Mouse (Mus musculus): ENCODE results near the gene Cntnap1. TPM values are rescaled to one million over a fixed set of nuclear protein-coding genes. Genes with fewer than 3 reads are reported as not detected.
"Not testable (repeated sequence)": the region's sequence is repeated elsewhere in the genome, so short reads cannot be mapped to it uniquely, and the experiment has no call there.

Gene Cntnap1
- total RNA-seq, 2 experiments from 2014 or later: 1.8 to 2.4 TPM

GRCm38 (mm10) chr11:101146377-101146776, 23.9 kb upstream of the Cntnap1 start:
- DNase-seq: no peak

GRCm38 (mm10) chr11:101148751-101149150, 21.6 kb upstream of the Cntnap1 start:
- intact Hi-C loops (cut with DNase I; ENCODE audit: low total_unique reads): no loop called here

More at GRCm38 (mm10) chr11:101146377-101146776, 23.9 kb upstream of the Cntnap1 start:
- intact Hi-C loops (cut with DNase I; ENCODE audit: low total_unique reads): no loop called here

DNA sequence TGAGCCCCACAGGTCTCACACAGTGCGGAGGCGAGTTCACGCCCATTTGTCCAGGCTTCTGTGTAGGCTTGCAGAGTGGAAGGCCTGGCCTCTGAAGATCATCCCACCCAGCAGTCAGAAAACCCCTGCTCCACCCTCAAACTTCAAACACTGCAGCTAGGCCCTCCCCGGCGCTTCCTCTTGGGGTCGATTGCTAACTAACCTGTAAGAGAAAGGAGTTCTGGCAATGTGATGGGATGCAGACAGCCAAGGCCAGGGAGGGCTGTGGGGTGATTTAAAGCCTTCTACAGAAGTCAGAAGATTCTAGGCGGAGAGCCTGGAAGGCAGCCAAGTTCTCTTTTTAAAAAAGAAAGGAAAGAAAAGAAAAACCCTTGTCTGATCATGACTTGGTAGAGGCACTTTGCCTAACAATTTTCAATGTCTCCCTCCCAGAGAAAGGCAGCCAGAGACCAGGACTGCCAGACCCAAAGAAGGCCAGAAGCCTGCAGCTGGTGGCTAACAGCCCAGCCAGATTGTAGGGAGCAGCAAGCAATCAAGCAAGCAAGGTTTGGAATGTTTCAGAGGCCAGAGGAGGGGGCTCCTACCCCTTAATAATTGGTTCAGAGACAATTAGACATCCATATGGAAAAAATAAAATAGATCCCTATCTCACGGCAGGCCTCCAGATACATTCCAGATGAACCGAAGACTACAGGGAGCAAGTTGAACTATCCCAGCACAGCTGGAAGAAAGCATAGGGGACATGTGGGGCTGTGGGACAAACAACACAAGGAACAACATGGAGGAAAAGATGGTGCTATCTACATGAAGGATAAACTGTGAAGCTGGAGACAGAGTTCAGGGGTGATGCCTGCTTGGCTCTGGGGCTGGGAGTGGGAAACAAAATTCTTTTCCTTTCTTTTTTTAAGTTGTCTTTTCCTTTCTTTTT, 20.9 kb upstream of the Cntnap1 start:
- DNase-seq: peak; percentile 56
- intact Hi-C loops (cut with DNase I; ENCODE audit: low total_unique reads): no loop called here

More at GRCm38 (mm10) chr11:101148751-101149150, 21.6 kb upstream of the Cntnap1 start:
- no peak for DNase-seq

GRCm38 (mm10) chr11:101151063-101151462, 19.3 kb upstream of the Cntnap1 start:
- intact Hi-C loops (cut with DNase I; ENCODE audit: low total_unique reads): no loop called here
- DNase-seq: no peak

DNA sequence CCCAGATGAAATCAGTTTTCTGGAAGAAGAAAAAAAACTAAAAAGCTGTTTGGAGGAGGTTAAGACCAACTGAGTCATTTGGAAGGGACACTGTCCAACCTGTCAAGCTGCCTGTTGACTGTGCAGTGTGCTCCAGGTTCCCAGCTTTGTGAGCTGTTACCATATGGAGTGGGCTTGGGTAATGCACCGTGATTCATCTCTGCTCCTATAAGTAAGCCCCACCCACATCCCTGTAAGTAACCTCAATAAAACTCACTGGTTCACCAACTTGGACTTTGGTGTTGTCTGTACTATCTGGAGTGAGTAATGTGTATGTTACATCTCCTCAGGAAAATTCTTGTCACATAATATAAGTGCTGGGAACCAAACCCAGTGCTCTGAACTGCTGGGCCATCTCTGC, 17.5 kb upstream of the Cntnap1 start:
- DNase-seq: no peak
- intact Hi-C loops (cut with DNase I; ENCODE audit: low total_unique reads): no loop called here

DNA sequence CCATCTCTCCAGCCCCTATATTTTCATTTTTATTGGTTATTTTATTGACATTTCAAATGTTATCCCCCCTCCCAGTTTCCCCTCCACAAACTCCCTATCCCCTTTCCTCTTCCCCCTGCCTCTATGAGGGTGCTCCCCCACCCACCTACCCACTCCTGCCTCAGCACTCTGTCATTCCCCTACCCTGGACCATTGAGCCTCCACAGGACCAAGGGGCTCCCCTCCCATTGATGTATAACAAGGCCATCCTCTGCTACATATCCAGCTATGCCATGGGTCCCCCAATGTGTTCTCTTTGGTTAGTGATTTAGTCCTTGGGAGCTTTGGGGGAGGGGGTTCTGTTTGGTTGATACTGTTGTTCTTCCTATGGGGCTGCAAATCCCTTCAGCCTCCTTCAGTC, 15.7 kb upstream of the Cntnap1 start:
- intact Hi-C loops (cut with DNase I; ENCODE audit: low total_unique reads): no loop called here
- no peak for DNase-seq

DNA sequence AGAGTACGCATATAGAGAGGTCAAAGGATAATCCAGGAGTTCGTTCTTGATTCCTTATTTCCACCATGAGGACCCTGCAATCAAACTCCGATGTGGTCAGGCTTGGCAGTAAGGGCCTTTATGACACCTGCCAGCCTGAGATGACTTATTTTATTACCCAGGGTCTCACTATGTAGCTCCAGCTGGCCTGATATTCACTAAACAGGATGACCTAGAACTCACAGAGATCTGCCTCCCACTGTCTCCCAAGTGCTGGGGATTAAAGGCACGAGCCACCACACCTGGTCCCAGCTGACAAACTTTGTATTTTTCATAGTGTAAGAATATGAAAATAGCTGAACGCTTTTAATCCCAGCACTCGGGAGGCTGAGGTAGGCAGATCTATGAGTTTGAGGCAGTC, 15.2 kb upstream of the Cntnap1 start:
- intact Hi-C loops (cut with DNase I; ENCODE audit: low total_unique reads): no loop called here
- no peak for DNase-seq

DNA sequence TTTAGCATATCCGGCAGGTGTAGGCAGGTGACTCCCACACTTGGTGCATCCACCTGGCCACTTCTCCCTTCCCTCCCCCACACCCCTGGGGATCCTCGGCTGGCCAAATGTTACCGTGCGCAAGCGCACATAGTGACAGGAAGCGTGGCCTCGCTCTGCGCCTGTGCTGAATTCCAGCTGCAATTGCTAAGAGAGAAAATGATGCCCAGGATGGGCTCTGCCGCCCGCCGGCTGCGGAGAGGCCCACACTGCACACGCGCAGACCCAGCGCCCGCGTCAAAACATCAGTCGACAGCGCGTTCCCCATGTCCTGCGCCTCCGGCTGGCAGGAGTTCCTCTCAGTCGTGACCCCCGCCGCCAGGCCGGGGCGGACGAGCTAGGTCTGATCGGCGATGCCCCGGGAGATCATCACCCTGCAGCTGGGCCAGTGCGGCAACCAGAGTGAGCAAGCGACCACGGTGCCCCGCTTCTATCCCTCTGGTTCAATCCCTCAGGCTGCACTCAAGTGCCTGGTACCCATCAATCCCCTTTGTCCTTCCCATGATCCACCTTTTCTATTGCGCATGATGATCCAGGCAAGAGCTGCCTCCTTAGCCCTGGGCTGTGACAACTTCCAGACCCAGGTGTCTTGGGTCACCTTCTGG, 14.5 kb upstream of the Cntnap1 start, which contains the start of gene Tubg2:
TSS of gene Tubg2 (plus strand) at position 180 of the 644 bp plus-strand sequence.
- intact Hi-C loops (cut with DNase I; ENCODE audit: low total_unique reads): no loop called here
- peak; percentile 70 for DNase-seq

- intact Hi-C loops (cut with DNase I; ENCODE audit: low total_unique reads): not testable (repeated sequence)
Observed at GRCm38 (mm10) chr11:101160151-101160550, 10.2 kb upstream of the Cntnap1 start.

GRCm38 (mm10) chr11:101160981-101161505, 9.3 kb upstream of the Cntnap1 start:
- DNase-seq; intact Hi-C loops (cut with DNase I; ENCODE audit: low total_unique reads): not testable (repeated sequence)

More at GRCm38 (mm10) chr11:101160151-101160550, 10.2 kb upstream of the Cntnap1 start:
- not testable (repeated sequence) for DNase-seq

- intact Hi-C loops (cut with DNase I; ENCODE audit: low total_unique reads): no loop called here
- no peak for DNase-seq
Observed at GRCm38 (mm10) chr11:101161551-101161950, 8.8 kb upstream of the Cntnap1 start.

GRCm38 (mm10) chr11:101162301-101162700, 8.0 kb upstream of the Cntnap1 start:
- no peak for DNase-seq
- intact Hi-C loops (cut with DNase I; ENCODE audit: low total_unique reads): no loop called here

DNA sequence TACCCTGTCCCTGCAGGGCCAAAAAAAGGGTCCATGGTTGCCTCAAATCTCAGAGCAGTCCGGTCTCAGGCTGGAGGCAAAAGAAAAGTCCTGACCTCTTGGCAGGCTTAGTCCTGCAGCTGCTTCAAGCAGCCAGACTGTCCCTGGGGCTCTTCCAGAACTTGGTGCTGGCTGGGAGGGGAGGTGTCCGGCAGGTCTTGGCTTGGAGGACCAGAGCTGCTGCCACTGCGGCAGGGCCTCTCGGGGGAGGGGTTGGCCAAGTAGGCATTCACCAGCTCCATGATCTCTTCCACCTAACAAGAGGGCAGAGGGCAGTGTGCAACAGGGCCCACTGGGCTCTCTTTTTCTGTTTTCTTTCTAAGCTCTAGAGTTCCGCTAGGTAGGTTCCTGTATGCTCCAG, 7.6 kb upstream of the Cntnap1 start:
- intact Hi-C loops (cut with DNase I; ENCODE audit: low total_unique reads): no loop called here
- peak; percentile 89 for DNase-seq

DNA sequence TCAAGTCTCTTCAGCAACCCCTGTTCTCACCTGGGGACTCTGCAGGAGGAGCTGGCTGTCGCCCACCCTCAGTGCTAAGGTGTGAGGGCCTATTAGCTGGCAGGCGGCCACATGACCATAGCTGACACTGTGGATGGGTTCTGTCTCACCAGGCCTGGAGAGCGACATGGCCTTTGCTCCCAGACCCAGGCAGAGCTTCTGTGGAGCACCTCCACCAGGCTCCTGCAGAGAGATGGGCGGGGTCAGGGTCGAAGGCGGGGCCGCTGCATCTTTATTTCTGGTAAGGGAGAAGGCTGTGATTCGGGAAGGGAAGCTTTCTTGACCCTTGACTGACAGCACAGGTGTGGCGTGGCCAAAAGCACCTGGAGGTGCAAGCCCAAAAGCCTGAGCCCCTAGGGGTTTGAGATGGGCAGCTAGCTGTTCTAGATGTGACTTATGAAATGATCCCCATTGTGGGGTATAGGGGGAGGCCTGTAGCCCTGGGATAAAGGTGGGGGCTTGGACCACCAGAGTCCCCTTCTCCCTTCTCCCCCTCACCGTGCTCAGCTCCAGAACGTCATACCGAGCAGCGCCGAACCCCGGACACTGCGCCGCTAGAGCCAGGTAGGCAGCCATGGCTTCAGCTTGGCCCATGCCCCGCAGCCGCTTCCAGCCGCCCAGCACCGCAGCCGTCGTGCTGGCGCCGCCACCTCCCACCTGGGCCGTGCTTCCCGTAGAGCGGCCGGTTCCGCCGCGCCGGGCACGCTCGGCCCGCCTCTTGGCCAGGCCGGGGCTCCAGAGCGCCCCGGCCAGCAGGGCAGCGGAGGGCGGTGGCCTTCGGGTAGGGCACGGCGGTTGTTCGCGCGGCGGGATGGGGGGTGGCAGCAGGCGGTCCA, 6.6 kb upstream of the Cntnap1 start:
- DNase-seq: no peak
- intact Hi-C loops (cut with DNase I; ENCODE audit: low total_unique reads): no loop called here

GRCm38 (mm10) chr11:101164351-101164665, 6.0 kb upstream of the Cntnap1 start:
- DNase-seq: no peak
- intact Hi-C loops (cut with DNase I; ENCODE audit: low total_unique reads): no loop called here

DNA sequence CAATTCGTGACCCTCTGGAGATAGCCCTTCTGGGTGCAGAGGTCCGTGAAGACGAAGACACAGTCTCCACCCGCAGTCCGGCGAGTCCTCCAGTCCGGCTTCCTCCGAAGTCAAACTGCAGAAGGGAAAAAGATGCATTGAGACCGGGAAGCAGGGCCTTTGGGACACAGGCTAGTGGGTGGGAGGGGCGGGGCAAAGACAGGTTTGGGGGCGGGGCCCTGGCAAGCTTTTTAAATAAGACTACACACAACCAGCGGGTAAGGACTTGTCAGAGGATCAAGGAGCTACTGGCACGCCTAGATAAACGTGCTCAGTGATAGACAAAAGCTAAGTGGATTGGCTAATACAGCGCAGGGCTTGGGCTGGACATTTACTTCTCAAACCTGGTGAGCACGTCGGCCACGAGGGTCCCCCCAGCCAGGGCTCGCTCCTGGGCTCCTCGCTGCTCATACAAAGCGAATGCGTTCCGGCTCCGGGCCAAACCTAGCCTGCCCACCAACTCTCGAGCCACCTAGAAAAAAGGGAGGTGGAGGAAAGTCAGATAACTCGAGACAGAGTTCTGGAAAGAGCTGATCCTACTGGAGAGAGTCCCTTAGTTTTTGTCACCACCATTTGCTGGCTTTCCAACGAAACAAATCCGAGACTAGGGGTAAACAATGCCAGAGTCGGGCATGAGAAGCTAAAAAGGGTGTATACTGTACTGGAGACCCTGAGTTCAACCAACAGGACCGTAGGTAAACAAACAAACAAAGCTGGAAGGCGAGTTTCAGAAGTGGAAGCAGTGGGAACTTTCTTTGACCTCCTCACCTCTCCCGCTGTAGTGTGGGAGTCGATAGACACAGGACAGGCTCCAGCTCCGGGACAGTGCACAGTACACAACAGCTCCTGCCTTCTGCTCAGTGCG, 5.4 kb upstream of the Cntnap1 start:
- intact Hi-C loops (cut with DNase I; ENCODE audit: low total_unique reads): loop anchor here (5.0 kb wide), 1 partner anchor 48 kb away; the partner anchor contains the start of genes Retreg3 and Tubg1
- no peak for DNase-seq

DNA sequence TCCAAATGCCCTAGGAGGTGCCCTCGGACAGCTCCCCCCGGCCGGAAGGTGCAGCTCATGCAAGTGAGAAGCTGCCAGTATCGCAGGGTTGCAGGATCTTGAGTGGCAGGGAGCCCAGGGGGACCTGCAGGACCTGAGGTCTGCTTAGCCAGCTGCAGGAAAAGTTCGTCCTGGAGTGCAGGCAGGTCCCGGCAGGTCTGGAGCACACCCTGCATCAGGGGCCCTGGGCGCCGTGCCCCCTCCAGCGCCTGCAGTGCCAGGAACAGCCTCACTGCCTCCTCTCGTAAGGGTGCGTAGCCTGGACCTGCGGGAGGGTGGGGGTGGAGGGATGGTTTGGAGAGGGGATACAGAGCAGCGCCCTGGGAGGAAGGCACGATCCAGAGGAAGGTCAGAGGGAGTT, 4.0 kb upstream of the Cntnap1 start:
- DNase-seq: no peak
- intact Hi-C loops (cut with DNase I; ENCODE audit: low total_unique reads): loop anchor here (5.0 kb wide), 1 partner anchor 49 kb away; the partner anchor contains the start of genes Retreg3 and Tubg1

- intact Hi-C loops (cut with DNase I; ENCODE audit: low total_unique reads): loop anchor here (5.0 kb wide), 1 partner anchor 50 kb away; the partner anchor contains the start of genes Retreg3 and Tubg1
- no peak for DNase-seq
Observed at GRCm38 (mm10) chr11:101167211-101167962, 2.9 kb upstream of the Cntnap1 start.
